Mouse (Mus musculus) thymus, postnatal 25 days (tissue): ENCODE measurements around the gene Rp2.
"Not testable (repeated sequence)": the region's sequence is repeated elsewhere in the genome, so short reads cannot be mapped to it uniquely, and the experiment has no call there.

Experiments used
- DNase-seq: peaks from one replicate; pipeline ENCODE4 v3.0.0; 2022

Gene Rp2

DNA sequence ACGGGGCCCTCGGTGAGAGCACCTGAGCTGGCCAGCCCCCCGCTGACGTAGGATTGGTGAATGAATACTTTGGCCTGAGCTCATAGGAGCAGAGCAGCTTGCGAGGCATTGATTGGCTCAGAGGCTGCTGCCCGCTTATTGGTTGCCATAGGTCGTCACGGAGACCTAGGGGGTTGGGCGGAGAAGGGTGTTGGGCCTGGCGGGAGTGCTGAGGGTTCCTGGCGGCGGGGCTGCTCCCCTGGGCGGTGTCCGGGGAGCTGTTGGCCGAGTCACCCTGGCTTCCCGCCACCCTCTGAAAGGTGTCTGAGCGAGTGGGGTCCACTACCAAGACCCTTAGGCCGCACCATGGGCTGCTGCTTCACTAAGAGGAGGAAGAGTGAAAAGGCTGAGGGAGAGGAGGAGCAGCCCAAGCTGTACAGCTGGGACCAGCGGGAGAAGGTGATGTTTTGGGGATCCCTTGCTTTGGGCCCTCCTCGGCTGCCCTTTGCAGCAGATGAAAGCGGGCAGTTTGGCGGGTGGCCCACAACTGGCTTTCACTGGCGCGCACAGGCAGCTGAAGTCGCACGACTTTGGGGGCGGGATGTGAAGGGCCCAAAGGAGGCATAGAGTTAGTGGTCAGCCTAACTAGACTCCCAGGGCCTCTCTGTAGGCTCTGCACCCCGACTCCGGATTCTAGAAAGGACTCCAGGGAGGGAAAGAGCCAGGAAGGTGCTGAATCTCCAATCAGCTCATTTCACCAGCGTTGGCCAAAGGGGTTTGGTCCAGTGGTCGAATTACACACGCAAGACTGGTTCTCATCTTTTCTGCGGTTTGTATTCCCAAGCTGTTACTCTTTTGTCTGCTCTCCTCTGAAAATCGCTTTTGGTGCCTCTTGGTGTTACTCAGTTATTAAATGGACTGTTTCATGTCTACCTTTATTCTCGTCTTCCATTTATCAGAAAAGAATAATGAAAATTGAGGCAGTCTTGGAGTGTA is at the start of gene Rp2:
TSS of gene Rp2 (plus strand) at position 91 of the 975 bp plus-strand sequence.
- peak; percentile 82 for DNase-seq

DNA sequence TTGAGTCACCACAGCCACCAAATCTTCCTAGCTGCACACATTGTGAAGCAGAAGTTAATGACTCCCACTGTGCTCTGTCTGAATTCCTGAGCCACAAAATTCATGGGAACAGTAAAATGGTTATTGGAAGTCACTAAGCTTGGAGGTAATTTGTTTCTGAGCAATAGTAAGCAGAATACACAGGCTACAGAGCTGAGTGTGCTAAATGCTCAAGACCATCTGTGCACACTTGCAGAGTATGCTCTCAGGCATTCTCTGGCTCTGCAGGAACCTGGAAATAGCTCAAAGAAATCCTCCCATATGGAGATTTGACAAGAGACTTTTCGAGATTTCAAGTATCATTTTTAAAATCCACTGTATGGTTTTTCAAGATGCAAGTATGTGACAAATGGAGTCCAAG is 31.5 kb upstream of the Rp2 start:
- DNase-seq, result no peak

GRCm38 (mm10) chrX:20335722-20336121 is 28.6 kb upstream of the Rp2 start:
- DNase-seq, result peak; percentile 44

- no peak for DNase-seq
Observed at GRCm38 (mm10) chrX:20344980-20345379, 19.3 kb upstream of the Rp2 start.

GRCm38 (mm10) chrX:20346355-20346754 is 17.9 kb upstream of the Rp2 start:
- no peak for DNase-seq

DNA sequence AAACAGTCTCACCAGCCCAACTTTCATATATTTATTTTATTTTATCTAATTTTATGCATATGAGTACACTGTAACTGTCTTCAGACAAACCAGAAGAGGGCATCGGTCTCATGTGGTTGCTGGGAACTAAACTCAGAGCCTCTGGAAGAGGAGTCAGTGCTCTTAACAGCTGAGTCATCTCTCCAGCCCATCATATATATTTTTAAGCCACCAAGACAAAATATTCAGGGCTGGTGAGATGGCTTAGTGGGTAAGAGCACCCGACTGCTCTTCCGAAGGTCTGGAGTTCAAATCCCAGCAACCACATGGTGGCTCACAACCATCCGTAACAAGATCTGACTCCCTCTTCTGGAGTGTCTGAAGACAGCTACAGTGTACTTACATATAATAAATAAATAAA is 14.0 kb upstream of the Rp2 start:
- DNase-seq, result not testable (repeated sequence)

GRCm38 (mm10) chrX:20355283-20355682 is 9.0 kb upstream of the Rp2 start:
- no peak for DNase-seq

GRCm38 (mm10) chrX:20356309-20356708 is 8.0 kb upstream of the Rp2 start:
- no peak for DNase-seq

DNA sequence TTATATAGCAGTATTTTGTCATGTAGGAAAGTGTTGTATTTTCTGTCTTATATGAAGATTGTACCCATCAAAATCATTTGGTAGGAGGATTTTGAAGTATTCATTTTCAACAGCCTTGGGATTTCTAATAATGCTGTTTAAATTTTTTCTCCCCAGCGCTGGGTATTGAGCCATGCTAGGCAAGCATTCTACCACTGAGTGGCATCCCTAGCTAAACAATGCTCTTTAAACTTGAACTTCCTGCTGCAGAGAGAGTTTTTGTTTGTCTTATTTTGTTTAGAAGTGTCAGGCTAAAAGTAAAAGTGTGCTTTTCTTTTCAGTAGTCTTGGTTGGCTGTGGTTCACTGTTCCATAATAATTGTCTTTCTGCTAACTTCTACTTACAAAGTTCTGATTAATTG is 1.8 kb downstream of the Rp2 start:
- DNase-seq, result no peak

GRCm38 (mm10) chrX:20379347-20380014 is 15.2 kb downstream of the Rp2 start:
- no peak for DNase-seq

GRCm38 (mm10) chrX:20382260-20382659 is 18.0 kb downstream of the Rp2 start:
- no peak for DNase-seq

GRCm38 (mm10) chrX:20387006-20387405 is 22.7 kb downstream of the Rp2 start:
- DNase-seq, result no peak

GRCm38 (mm10) chrX:20391964-20392363 is 27.7 kb downstream of the Rp2 start:
- not testable (repeated sequence) for DNase-seq

- no peak for DNase-seq
Observed at GRCm38 (mm10) chrX:20392942-20393341, 28.7 kb downstream of the Rp2 start.

DNA sequence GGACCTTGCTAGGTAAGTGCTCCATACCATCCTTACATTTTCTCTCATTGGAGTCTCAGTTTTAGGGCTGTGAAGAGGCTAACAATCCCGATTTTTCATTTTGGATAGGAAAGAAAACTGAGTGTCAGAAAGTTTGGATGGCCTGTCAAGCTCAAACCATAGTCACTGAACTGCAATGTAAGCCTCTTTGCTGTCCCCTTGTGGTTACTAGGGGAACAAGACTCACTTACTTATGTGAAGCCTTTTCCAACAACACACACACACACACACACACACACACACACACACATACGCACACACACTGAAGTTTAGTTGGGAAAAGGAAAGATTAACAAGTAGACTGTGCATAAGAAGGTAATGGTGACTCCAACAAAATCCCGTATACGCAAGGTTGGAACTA is 39.8 kb downstream of the Rp2 start:
- DNase-seq, result no peak

DNA sequence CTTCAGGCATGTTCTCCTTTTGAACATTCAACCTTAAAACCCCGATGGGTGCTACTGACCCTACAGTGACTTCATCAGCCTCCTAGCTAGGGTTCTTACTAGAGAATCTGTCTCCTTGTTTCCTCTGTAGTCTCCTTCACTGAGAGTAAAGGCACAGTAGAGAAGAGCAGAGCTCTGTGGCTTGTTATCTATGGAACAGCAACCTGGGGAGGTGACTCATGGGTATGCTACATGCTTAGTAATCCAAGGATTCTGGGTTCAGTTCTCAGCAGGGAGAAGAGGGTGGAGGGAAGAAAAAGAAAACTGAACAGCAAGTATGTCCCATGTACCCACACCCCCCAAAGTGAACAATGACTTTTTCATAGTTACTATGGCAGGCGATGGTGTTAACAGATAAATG is 42.6 kb downstream of the Rp2 start:
- DNase-seq, result no peak

GRCm38 (mm10) chrX:20407676-20408075 is 43.4 kb downstream of the Rp2 start:
- DNase-seq, result no peak

GRCm38 (mm10) chrX:20411382-20411781 is 47.1 kb downstream of the Rp2 start:
- no peak for DNase-seq

DNA sequence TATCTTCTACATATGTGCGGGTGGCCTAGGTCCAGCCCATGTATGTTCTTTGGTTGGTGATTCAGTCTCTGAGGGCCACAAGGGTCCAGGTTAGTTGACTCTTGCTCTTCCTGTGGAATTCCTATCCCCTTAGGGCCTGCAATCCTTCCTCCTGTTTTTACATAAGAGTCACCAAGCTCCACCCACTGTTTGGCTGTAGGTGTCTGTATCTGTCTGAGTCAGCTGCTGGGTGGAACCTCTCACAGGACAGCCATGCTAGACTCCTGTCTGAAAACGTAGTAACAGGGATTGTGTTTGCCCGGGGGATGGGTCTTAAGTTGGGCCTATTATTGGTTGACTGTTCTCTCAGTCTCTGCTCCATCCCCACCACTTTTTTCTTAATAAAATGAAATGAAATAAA is 47.9 kb downstream of the Rp2 start:
- DNase-seq, result no peak

GRCm38 (mm10) chrX:20414885-20415622 is 50.8 kb downstream of the Rp2 start:
- DNase-seq, result no peak

DNA sequence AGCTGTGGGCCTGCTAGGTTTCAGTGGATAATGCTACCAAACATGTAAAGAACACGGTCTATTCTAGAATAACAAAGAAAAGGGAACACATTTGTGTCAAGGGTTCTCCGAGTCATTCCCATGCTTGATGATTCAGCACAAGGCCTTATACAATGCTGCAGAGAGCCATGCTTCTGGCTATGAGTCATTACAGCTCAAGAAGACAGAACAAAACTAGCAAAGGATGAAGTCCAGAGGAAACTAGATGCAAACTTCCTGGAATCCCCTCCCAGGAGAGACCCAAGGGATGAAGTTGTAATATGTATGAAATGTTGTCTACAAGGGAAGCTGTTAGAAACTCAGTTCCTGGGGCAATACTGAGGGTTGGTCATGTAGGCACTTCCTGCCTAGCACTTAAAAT is 54.2 kb downstream of the Rp2 start:
- no peak for DNase-seq

DNA sequence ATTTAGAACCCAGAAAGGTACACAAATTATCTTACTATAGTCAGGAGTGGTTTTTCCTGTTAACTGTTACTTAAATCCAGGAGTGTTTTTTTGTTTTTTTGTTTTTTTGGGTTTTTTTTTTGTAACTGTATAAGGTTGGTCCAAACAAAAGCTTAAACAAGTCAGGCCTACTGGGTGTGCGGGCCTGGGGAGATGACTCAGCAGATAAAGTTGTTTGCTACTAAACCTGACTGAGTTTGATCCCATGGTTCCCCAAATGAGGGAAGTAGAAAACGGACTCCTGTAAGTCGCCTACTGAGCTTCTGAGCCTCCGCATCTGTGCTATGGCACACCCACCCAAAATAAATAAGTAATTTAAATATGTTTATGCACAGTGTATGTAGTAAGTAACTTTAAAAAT is 55.3 kb downstream of the Rp2 start:
- DNase-seq, result no peak

- DNase-seq, result peak; percentile 82
Observed at GRCm38 (mm10) chrX:20425140-20425838, 61.0 kb downstream of the Rp2 start, which contains the start of gene Jade3. Gene Jade3 (plus strand): TSS chrX:20425688.
